Comparison of ENCODE assay signal across 18 mouse cellular contexts in genomic region chr2:45222213-45222612, GRCm38 (mm10).
"Had no signal": no experiment of that assay in that cellular context is flagged by ENCODE, and none has a peak within 500 bp of the region (broad histone marks: within the 10 kb centered on the region; RNA-seq: fewer than 3 reads in every experiment).

No protein-coding gene starts in this region.

- H3K27me3 ChIP-seq: kidney, embryonic 15.5 days; liver, embryonic 12.5 days; liver, embryonic 15.5 days; midbrain, embryonic 13.5 days had no signal

- H3K4me2 ChIP-seq: kidney, embryonic 15.5 days; liver, embryonic 12.5 days; liver, embryonic 15.5 days; midbrain, embryonic 13.5 days had no signal

- H3K4me1 ChIP-seq: liver, embryonic 12.5 days; liver, embryonic 15.5 days had no signal

- H3K9me3 ChIP-seq: kidney, embryonic 15.5 days; liver, embryonic 12.5 days; liver, embryonic 15.5 days; midbrain, embryonic 13.5 days had no signal

- H3K27ac ChIP-seq: kidney, embryonic 15.5 days; liver, embryonic 12.5 days; liver, embryonic 15.5 days; macrophage; midbrain, embryonic 13.5 days; stomach, postnatal 0 days had no signal

- H3K36me3 ChIP-seq: kidney, embryonic 15.5 days; liver, embryonic 12.5 days; liver, embryonic 15.5 days; midbrain, embryonic 13.5 days had no signal

- DNase-seq: kidney, adult 8-10 months; kidney, postnatal 25 days; liver; lung, adult 2 months; right cerebral cortex, postnatal 14 days; right cerebral cortex, postnatal 4 days; thymus, adult 2 months; thymus, postnatal 14 days; thymus, postnatal 4 days had no signal

- H3K9ac ChIP-seq: kidney, embryonic 15.5 days; liver, embryonic 12.5 days; liver, embryonic 15.5 days; midbrain, embryonic 13.5 days had no signal

- H3K4me3 ChIP-seq: kidney, embryonic 15.5 days; liver, embryonic 12.5 days; liver, embryonic 15.5 days; midbrain, embryonic 13.5 days had no signal

- ATAC-seq: intestine, postnatal 0 days; liver, embryonic 12.5 days; lung, postnatal 0 days; midbrain, embryonic 13.5 days; midbrain, embryonic 16.5 days had no signal
